Mouse (Mus musculus) midbrain, embryonic 14.5 days (tissue): ENCODE measurements around the gene Csdc2. TPM values are rescaled to one million over a fixed set of nuclear protein-coding genes. Genes with fewer than 3 reads are reported as not detected.
A peak's percentile ranks its signal among the peaks of the same experiment; 100 is the strongest.

Experiments used
- ATAC-seq: fragments of 200-750 bp; cut with Nextera tagmentation; 2 replicates; pipeline ENCODE4 v1.8.0; 2017; ENCODE audit warnings: moderate number of reproducible peaks, moderate library complexity; ENCODE audit not compliant: low FRiP score, low TSS enrichment
- DNase-seq: peaks from one replicate; pipeline ENCODE4 v3.0.0-alpha.2; 2015
- H3K27ac ChIP-seq: fragments of 300-500 bp; sonication (generic); replicated peaks from 2 replicates; pipeline ENCODE4 v1.5.1; 2014; ENCODE audit warnings: mild to moderate bottlenecking, low read depth, low read length, moderate library complexity
- H3K27me3 ChIP-seq: fragments of 300-500 bp; sonication (generic); 2 replicates; pipeline ENCODE4 v1.6.1; 2014; ENCODE audit warnings: low read length, control low read depth, mixed read lengths; ENCODE audit not compliant: control insufficient read depth, insufficient read depth
- H3K36me3 ChIP-seq: fragments of 300-500 bp; sonication (generic); 2 replicates; pipeline ENCODE4 v1.6.1; 2014; ENCODE audit warnings: low read length, control low read depth; ENCODE audit not compliant: control insufficient read depth, insufficient read depth
- H3K4me1 ChIP-seq: fragments of 300-500 bp; sonication (generic); 2 replicates; pipeline ENCODE4 v1.6.1; 2014; ENCODE audit warnings: mild to moderate bottlenecking, antibody characterized with exemption, low read length, control low read depth; ENCODE audit not compliant: control insufficient read depth, insufficient read depth
- H3K4me2 ChIP-seq: fragments of 300-500 bp; sonication (generic); 2 replicates; pipeline ENCODE4 v1.6.1; 2014; ENCODE audit warnings: mild to moderate bottlenecking, low read length, moderate library complexity
- H3K4me3 ChIP-seq: fragments of 300-500 bp; sonication (generic); replicated peaks from 2 replicates; pipeline ENCODE4 v1.5.1; 2014; ENCODE audit warnings: low read depth, low read length
- H3K9ac ChIP-seq: fragments of 300-500 bp; sonication (generic); replicated peaks from 2 replicates; pipeline ENCODE4 v1.6.1; 2014; ENCODE audit warnings: mild to moderate bottlenecking, low read length, moderate library complexity
- H3K9me3 ChIP-seq: fragments of 300-500 bp; sonication (generic); 2 replicates; pipeline ENCODE4 v1.6.1; 2016; ENCODE audit warnings: low read length, control low read depth, mixed read lengths; ENCODE audit not compliant: control insufficient read depth
- WGBS: fragments of 180-500 bp; shearing (Covaris S2); extraction: QIAGEN DNeasy Blood & Tissue Kit; methylation state at CpG from one replicate; pipeline ENCODE4 v1.1.7; 2014; 5-methylcytosine and 5-hydroxymethylcytosine counted together
- polyA plus RNA-seq: library from polyadenylated mRNA; unstranded; fragments of >200 nt; fragmentation: Nextera tagmentation; extraction: Ambion mirVana; gene quantifications from 2 replicates; pipeline ENCODE4 v1.2.1, GENCODE M21; 2014

The Csdc2 gene
- polyA plus RNA-seq, 1 experiment from 2014 or later = 167 TPM

DNA sequence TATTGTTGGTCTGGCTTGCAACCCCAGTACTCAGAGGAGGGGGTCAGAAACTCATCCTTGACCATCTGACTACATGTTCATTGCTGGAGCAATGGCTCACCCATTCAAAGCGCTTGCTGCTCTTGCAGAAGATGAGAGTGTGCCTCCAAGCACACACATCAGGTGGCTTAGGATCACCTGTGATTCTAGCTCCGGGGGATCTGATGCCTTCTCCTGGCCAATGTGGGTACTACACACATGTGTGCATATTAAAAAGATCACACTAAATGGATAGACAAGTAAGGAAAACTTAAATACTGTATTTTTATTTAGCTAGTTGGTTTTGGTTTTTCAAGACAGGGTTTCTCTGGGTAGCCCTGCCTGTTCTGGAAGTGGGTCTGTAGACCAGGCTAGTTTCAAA lies 4.5 kb downstream of the Csdc2 start:
- no peaks in the 10 kb centered on the region for H3K27me3 ChIP-seq
- H3K4me2 ChIP-seq = no peak overlapping the region

DNA sequence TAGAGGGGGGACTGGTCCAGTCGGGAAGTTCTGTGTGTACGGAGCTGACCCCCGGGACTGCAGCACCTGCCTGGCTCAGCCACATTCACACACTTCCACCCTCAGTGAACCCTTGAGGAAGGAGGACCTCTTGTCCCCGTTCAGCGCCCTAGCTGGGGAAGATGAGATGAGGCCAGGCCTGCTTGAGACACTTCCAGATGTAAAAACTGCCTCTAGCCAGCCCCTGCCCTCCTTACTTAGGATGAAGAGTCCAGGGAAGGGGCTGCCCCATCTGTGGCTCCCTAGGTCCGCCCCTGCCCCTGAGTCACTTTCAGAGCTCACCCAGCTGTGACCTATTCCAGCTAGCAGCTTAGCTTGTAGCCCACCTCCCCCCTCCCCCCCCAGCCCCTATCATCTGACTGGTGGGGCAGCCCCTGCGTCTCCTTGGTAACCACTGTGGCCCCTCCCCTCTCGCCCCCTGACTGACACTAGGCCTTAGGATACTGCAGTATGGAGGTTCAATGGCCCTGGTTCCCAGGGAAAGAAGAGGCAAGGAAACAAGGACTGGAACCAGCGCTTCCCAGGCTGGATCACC lies 6.7 kb downstream of the Csdc2 start:
- DNase-seq (peak; percentile 41), ATAC-seq (peak; percentile 27; the same call in 1 of the 2 replicates)
- Histone ChIP-seq H3K4me2 (no peak overlapping the region), H3K9ac (no peak overlapping the region), H3K27me3 (no peaks in the 10 kb centered on the region), H3K9me3 (no peaks in the 10 kb centered on the region), H3K27ac (peak overlapping the region; percentile 41; the same call in 1 of the 2 replicates), H3K4me1 (peaks cover 12% of the 10 kb centered on the region), H3K4me3 (no peak overlapping the region), H3K36me3 (peaks cover 16% of the 10 kb centered on the region)
- 3% methylated on average over 9 of the region's 9 CpGs for WGBS

More for the DNA sequence above, 4.5 kb downstream of the Csdc2 start:
- H3K36me3 ChIP-seq = peaks cover 4% of the 10 kb centered on the region; the same call in 1 of the 2 replicates
- DNase-seq = no peak
- H3K4me3 ChIP-seq = no peak overlapping the region
- no peak overlapping the region for H3K9ac ChIP-seq
- H3K4me1 ChIP-seq = peaks cover 21% of the 10 kb centered on the region
- H3K27ac ChIP-seq = no peak overlapping the region
- 97% methylated on average over 2 of the region's 2 CpGs for WGBS
- ATAC-seq = no peak
- no peaks in the 10 kb centered on the region for H3K9me3 ChIP-seq

DNA sequence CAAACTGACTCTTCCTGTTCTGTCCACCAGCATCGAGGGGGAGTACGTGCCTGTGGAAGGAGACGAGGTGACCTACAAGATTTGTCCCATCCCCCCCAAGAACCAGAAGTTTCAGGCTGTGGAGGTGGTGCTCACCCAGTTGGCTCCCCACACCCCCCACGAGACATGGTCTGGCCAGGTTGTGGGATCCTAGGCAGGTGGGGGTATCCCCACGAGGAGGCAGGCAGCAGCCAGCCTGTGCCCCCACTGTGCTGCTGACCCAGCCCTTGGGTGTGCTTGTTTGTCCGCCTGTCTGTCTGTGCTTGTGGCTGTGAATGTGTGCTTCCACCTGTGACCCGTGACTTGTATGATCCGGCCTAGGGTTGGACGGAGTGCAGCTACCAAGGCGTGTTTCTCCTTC lies 12.5 kb downstream of the Csdc2 start:
- Histone ChIP-seq H3K4me1 (no peaks in the 10 kb centered on the region), H3K9me3 (no peaks in the 10 kb centered on the region), H3K36me3 (peaks cover 54% of the 10 kb centered on the region), H3K27me3 (no peaks in the 10 kb centered on the region), H3K9ac (no peak overlapping the region), H3K27ac (no peak overlapping the region), H3K4me2 (no peak overlapping the region), H3K4me3 (no peak overlapping the region)
- DNase-seq (no peak), ATAC-seq (no peak)
- WGBS = 88% methylated on average over 10 of the region's 10 CpGs

DNA sequence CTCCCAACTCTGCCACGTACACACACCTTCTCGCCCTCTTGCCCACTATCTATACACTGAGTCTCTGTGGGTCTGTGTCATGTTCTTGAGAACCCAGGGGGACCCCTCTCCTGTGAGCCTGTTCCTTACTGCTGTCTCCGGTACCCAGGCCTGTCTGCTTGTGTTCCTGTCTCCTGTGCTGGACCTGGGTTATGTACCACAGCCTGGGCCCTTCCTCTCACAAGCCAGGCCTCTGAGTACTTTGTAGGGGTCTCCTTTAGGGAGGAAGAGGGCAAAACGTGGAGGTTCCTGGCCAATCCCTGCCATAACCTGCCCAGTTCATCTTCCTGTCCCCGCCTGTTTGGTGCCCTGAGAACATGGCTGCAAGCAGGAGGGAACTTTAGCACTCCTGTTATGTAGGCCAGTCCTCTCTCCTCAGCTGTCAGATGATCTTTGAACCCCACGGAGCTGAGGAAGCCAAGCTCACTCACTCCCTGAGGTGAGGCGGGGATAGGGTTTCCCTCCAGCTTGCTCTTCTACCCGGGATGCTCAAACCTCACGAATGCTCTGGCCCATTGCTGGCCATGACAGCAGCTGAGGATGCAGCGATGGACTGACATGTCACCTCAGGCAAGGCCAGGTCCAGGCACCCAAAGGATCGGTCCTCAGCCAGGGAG lies 13.0 kb downstream of the Csdc2 start:
- Histone ChIP-seq H3K4me2 (no peak overlapping the region), H3K4me3 (no peak overlapping the region), H3K9ac (no peak overlapping the region), H3K4me1 (no peaks in the 10 kb centered on the region), H3K9me3 (no peaks in the 10 kb centered on the region), H3K27ac (no peak overlapping the region), H3K36me3 (peaks cover 60% of the 10 kb centered on the region), H3K27me3 (no peaks in the 10 kb centered on the region)
- ATAC-seq (no peak), DNase-seq (no peak)
- 76% methylated on average over 11 of the region's 11 CpGs for WGBS

DNA sequence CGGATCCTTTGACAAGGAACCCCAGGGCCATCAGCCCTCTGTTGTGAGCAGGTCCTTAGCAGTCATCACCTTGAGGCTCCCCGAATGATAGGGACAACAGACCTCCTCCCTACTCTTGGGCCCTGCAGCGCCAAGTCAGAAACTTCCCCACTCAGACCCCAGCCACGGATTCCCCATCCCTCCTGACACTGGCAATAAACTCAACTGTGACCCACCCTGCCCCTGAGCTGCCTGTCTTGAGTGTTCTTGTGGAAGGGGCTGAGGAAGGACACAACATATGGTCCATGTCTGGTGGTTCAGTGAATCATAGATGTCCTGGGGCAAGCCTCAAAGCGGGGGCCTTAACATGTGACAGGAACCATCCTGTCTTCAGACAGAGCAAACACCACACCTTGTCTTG lies 14.2 kb downstream of the Csdc2 start:
- Histone ChIP-seq H3K27ac (no peak overlapping the region), H3K9ac (no peak overlapping the region), H3K36me3 (peaks cover 68% of the 10 kb centered on the region), H3K4me3 (no peak overlapping the region), H3K4me2 (no peak overlapping the region), H3K27me3 (no peaks in the 10 kb centered on the region), H3K4me1 (no peaks in the 10 kb centered on the region), H3K9me3 (no peaks in the 10 kb centered on the region)
- WGBS = 89% methylated on average over 5 of the region's 5 CpGs
- no peak for ATAC-seq
- DNase-seq = no peak

DNA sequence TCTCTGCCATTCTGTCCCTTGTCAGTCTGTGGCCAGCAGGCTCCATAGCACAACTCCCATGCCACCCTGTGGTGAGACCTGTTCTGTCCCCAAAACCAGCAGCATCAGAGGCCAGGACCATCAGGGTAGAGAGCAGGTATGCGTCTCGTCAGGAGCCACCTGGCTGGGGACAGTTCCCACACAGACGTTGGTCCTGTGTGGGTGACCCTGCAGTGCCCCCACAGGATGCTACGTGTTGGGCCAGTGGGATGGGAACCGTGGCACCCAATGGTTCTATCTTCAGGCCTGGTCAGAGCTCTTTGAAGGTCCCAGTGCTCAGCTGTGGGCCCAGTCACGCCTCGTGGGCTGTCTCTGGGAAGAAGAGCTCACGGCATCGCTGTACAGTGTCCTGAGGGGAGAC lies 14.6 kb downstream of the Csdc2 start:
- H3K4me1 ChIP-seq = no peaks in the 10 kb centered on the region
- 94% methylated on average over 9 of the region's 9 CpGs for WGBS
- no peak for DNase-seq
- H3K27me3 ChIP-seq = no peaks in the 10 kb centered on the region
- H3K9ac ChIP-seq = no peak overlapping the region
- H3K27ac ChIP-seq = no peak overlapping the region
- no peak overlapping the region for H3K4me2 ChIP-seq
- H3K4me3 ChIP-seq = no peak overlapping the region
- no peak for ATAC-seq
- peaks cover 68% of the 10 kb centered on the region for H3K36me3 ChIP-seq
- H3K9me3 ChIP-seq = no peaks in the 10 kb centered on the region

DNA sequence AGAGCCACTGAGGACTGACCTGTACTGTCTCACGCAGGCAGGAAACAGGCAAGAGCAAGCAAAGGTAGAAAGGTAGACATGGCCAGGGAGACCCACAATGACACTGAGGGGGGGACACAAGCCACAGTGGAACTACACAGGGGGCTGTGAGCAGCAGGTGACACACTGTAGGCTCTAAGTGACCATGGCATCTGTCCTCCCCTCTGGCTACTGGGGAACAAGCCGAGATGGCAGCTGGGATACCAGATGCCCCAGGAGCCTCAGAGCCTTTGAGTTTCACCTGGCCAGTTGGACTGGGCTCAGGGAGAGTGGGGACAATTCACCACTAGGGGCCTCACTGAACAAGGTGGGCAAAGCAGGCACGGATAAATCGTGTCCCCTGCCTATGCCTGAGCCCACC lies 15.8 kb downstream of the Csdc2 start:
- H3K9ac ChIP-seq = no peak overlapping the region
- no peaks in the 10 kb centered on the region for H3K9me3 ChIP-seq
- H3K4me2 ChIP-seq = no peak overlapping the region
- H3K4me3 ChIP-seq = no peak overlapping the region
- no peak overlapping the region for H3K27ac ChIP-seq
- H3K4me1 ChIP-seq = no peaks in the 10 kb centered on the region
- ATAC-seq (no peak), DNase-seq (no peak)
- H3K27me3 ChIP-seq = no peaks in the 10 kb centered on the region
- peaks cover 60% of the 10 kb centered on the region for H3K36me3 ChIP-seq
- WGBS = 86% methylated on average over 4 of the region's 4 CpGs

DNA sequence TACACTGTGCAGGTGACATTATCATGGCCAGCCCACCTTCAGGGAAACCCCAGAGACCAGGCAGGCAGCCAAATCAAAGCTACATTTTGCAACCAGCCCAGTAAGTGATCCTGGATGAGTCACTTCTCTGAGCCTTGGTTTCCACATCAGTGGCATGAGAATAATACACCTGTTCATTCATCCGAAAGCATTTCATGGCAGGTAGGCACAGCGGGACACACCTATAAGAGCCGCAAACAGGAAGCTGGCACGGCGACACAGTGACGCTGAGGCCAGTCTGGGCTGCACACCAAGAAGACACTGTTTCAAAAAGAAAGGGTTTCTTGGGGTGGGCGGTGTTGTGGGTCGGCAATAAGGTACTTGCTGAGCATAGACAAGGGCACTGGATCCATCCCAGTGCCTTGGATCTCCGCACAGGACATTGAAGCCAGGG lies 17.6 kb downstream of the Csdc2 start:
- no peak for ATAC-seq

DNA sequence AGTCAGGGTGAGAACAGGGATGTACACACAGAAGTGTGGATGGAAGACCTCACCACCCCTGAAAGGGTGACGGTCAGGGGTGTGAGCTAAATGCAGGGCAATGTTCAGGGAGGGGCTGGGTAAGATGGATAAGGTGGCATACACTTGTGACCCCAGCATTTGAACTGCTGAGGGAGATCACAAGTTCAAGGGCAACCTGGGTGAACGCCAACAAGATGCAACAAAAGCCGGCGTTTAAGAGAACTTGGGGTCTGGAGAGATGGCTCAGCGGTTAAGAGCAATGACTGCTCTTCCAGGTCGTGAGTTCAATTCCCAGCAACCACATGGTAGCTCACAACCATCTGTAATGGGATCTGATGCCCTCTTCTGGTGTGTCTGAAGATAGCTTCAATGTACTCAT lies 18.2 kb downstream of the Csdc2 start:
- no peaks in the 10 kb centered on the region for H3K27me3 ChIP-seq
- WGBS = 94% methylated on average over 6 of the region's 6 CpGs
- ATAC-seq (no peak), DNase-seq (no peak)
- H3K36me3 ChIP-seq = peaks cover 41% of the 10 kb centered on the region
- H3K27ac ChIP-seq = no peak overlapping the region
- no peak overlapping the region for H3K9ac ChIP-seq
- no peak overlapping the region for H3K4me3 ChIP-seq
- H3K9me3 ChIP-seq = no peaks in the 10 kb centered on the region
- no peaks in the 10 kb centered on the region for H3K4me1 ChIP-seq
- no peak overlapping the region for H3K4me2 ChIP-seq

More for the DNA sequence above, 17.6 kb downstream of the Csdc2 start:
- Histone ChIP-seq H3K4me3 (no peak overlapping the region), H3K27ac (no peak overlapping the region), H3K36me3 (peaks cover 47% of the 10 kb centered on the region), H3K27me3 (no peaks in the 10 kb centered on the region), H3K9me3 (no peaks in the 10 kb centered on the region), H3K4me2 (no peak overlapping the region), H3K9ac (no peak overlapping the region), H3K4me1 (no peaks in the 10 kb centered on the region)
- DNase-seq = no peak
- 95% methylated on average over 9 of the region's 9 CpGs for WGBS
